Mouse (Mus musculus): Measurements from ENCODE around the gene Epm2a.

Gene Epm2a

DNA sequence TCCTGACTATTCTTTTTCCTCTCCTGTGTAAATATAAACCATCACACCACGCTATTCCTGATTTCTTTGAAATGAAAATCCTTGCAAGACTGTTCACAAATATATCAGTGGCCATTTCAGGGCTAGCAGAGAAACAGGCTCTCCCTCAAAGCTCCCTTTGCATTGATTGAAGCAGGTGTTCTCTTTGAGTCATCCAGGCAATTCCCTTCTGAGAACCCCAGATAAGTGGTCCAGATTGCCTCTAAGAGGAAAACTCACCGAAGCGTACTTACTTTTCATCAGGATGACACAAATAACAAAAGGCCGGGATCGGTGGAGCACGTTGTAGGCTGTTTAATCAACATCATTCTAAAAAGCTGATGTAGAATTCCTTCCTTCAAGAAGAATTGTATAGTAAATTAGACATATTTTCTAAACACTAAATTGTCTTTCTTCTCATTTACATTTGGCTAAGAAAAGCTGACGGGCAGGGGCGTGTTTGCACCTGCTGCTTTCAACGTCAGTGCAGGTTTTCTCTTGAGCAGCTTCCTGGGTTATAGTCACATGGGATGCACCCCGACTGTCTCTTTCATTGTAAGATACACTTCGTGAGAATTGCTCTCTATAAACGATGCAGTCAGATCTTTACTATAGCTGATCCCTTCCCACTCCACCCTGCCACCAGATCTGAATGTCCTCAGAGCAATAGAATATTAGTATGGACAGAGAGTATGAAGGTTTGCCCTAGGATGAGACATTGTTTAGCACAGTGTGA, 86.0 kb downstream of the Epm2a start:
- DNase-seq (ENCODE audit: low spot score in 2 of 2) = no peak

DNA sequence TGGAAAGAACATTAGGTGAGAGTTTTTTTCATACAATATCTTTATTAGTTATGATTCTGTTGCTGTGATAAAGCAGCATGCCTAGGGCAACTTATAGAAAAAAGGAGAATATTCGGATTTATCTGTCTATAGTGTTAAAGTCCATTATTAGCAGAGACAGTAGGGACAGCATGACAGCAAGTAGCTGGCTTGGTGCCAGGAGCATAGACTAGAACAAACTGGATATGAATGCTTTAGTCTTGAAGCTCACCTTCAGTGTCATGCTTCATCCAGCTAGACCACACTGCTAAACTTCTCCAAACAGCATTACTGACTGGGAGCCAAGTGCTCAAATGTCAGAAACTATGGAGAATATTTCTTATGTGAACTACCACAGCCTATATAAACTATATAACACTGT, 93.8 kb downstream of the Epm2a start:
- no peak for DNase-seq (ENCODE audit: low spot score in 2 of 2)

DNA sequence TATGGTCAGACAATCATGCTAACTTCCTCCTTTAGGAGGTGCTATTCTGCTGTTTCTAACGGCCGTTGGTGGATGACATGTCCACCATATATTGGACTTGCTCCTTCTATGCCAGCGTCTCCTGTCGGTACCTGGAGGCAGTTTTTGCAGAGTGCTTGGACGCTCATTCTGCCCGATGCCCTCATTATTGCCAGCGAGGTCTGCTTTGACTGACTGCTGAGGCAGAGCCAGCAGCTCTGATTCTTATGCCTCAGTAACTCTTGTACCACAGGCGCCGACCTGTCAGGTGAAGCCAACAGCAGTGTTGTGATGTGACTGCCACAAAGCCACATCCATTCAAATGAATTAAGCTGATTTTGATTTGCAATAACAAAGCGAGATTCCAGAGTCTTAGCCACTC, 95.3 kb downstream of the Epm2a start:
- no peak for DNase-seq (ENCODE audit: low spot score in 2 of 2)

DNA sequence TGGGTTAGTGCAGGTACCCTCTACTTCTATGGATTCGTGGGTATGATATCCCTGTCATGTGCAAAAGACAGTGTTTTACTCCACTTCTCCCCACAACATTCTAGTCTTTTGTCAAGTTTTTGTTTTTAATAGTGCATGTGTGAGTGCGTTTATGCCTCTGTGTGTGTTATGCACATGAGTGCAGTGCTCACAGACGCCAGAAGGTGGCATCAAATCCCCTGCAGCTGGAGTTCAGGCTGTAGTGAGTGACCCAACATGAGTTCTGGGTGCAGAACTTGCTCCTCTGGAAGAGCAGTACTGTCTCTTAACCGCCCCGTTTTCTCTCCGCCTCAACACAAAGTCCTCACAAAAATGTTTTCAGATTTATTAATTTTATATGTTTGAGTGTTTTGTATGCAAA, 96.1 kb downstream of the Epm2a start:
- no peak for DNase-seq (ENCODE audit: low spot score in 2 of 2)

DNA sequence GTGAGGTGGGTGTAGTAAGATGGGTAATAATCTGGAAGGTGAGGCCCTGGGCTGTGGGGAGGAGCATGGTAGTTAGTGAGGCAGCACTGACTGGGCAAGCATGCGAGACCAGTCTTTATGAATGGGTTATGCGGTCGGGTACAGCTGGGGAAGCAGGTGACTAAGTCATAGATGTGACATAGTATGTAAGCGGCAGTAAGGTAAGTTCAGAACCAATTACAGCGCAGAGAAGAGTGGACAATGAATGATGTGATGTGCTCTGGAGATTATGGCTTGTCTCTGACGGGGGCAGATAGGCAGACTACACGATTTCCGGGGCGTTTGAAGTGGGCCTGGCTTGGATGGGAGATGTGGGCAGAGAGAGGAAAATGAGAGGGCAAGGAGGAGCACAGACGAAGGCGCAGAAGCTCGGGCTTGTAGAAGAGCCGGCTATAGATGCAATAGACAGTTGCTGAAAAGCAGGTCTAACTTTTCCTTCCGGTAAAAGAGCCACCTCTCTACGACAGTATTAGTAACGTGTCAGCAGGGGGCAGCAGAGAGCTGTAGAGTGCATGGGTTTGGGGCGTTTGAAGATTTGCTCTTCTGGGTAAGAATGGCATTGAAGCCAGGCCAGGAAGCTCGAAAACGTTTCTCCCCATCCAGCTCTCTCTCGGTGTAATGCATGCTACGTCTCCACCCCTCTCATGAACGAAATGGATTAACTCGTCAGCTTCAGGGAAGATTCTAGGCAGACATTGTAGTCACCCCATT, 106.5 kb downstream of the Epm2a start:
- peak; percentile 87 to 93 for DNase-seq (ENCODE audit: low spot score in 2 of 2)

DNA sequence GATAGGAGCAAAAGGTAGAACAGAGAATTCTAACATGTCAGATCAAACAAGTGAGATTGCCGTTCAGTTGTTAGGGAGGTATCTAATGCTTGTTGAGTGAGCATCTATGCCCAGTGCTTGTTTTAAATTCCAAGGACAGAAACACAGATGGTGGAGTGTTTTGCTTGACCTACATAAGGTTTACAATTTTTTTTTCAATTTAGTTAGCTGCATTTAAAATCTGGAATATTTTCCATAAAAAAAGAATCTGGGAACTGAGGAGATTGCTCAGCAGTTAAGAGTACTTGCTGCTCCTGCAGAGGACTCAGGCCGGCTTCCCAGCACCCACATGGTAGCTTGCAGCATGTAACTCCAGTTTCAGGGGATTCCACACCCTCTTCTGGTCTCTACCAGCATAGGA, 109.3 kb downstream of the Epm2a start:
- no peak for DNase-seq (ENCODE audit: low spot score in 2 of 2)

DNA sequence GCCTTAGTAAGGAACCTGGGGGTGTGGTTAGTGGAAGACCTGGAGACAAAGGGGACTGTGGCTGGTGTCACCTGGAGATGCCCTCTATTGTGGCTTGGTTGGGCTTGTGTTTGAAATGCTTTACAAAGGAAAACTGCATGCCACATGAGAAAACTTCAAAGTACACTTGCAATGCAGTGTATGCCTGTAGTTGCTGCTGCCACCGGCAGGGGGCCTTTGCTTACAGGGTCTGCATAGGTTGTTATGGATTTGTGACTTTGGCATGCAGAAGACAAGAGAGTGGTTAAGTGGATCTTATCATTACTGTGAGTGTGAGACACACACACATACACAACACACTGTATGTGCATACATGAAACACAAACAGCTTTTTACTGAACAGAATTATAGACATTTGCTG, 114.2 kb downstream of the Epm2a start:
- no peak for DNase-seq (ENCODE audit: low spot score in 2 of 2)

DNA sequence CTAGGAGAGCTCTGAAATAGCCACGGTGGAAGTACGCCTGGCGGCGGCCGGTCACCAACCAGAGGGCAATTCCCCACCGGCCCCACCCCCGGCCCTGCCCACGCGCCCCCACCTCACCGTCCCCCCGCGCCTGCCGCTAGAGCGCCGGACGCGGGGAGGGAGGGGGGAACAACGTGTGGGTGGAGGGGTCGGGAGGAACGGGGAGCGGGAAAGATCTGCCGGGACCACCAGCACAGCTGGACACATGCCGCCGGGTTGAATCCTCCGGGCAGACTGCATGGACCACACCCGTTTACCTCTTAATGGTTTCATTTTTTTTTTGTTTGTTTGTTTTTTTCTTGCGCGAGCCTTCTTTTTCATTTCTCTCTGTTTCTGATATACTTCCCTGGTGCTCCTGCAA, 148.8 kb downstream of the Epm2a start:
- DNase-seq (ENCODE audit: low spot score in 2 of 2) = peak in 1 of 2 experiments; percentile 4

Measured in frontal cortex, postnatal 36 days (tissue).